Mouse (Mus musculus) intestine, embryonic 15.5 days (tissue): ENCODE results near the gene Krt17. TPM values are rescaled to one million over a fixed set of nuclear protein-coding genes. Genes with fewer than 3 reads are reported as not detected.

Experiments
- ATAC-seq: fragments of 200-750 bp; cut with Nextera tagmentation; 2 replicates; pipeline ENCODE4 v1.8.0; 2017; ENCODE audit warnings: moderate TSS enrichment, moderate library complexity
- H3K27ac ChIP-seq: fragments of 300-500 bp; sonication (generic); 2 replicates; pipeline ENCODE4 v1.5.1; 2015; ENCODE audit warnings: mild to moderate bottlenecking, inconsistent platforms
- H3K27me3 ChIP-seq: fragments of 300-500 bp; sonication (generic); replicated peaks from 2 replicates; pipeline ENCODE4 v1.6.1; 2015; ENCODE audit warnings: inconsistent platforms
- H3K36me3 ChIP-seq: fragments of 300-500 bp; sonication (generic); 2 replicates; pipeline ENCODE4 v1.6.1; 2015; ENCODE audit warnings: inconsistent platforms
- H3K4me1 ChIP-seq: fragments of 300-500 bp; sonication (generic); replicated peaks from 2 replicates; pipeline ENCODE4 v1.6.1; 2015; ENCODE audit warnings: inconsistent platforms
- H3K4me2 ChIP-seq: fragments of 300-500 bp; sonication (generic); replicated peaks from 2 replicates; pipeline ENCODE4 v1.6.1; 2015; ENCODE audit warnings: mild to moderate bottlenecking, inconsistent platforms
- H3K4me3 ChIP-seq: fragments of 300-500 bp; sonication (generic); replicated peaks from 2 replicates; pipeline ENCODE4 v1.5.1; 2015; ENCODE audit warnings: inconsistent platforms
- H3K9ac ChIP-seq: fragments of 300-500 bp; sonication (generic); 2 replicates; pipeline ENCODE4 v1.6.1; 2015; ENCODE audit warnings: inconsistent platforms
- H3K9me3 ChIP-seq: fragments of 300-500 bp; sonication (generic); 2 replicates; pipeline ENCODE4 v1.6.1; 2016; ENCODE audit warnings: inconsistent platforms
- WGBS: fragments of 180-500 bp; shearing (Covaris S2); methylation state at CpG from one replicate; pipeline ENCODE4 v1.1.7; 2015; 5-methylcytosine and 5-hydroxymethylcytosine counted together
- polyA plus RNA-seq: library from polyadenylated mRNA; unstranded; fragments of >200 nt; fragmentation: Nextera tagmentation; extraction: Ambion mirVana; gene quantifications from 2 replicates; pipeline ENCODE4 v1.2.1, GENCODE M21; 2015

Gene Krt17
- polyA plus RNA-seq, 1 experiment from 2014 or later = 11.6 TPM

- H3K4me2 ChIP-seq = no peak overlapping the region
- no peaks in the 10 kb centered on the region for H3K27me3 ChIP-seq
- no peaks in the 10 kb centered on the region for H3K9me3 ChIP-seq
- H3K9ac ChIP-seq = no peak overlapping the region
- no peak overlapping the region for H3K4me3 ChIP-seq
- peaks cover 34% of the 10 kb centered on the region for H3K4me1 ChIP-seq
- ATAC-seq = 0 out of 2 replicates have a peak, but pooled peaks have one; percentile 15
- 0 out of 2 replicates have a peak overlapping the region, but pooled peaks have one; percentile 27 for H3K27ac ChIP-seq
- no peaks in the 10 kb centered on the region for H3K36me3 ChIP-seq
- WGBS = 61% methylated on average over 4 of the region's 4 CpGs
These were observed 24.2 kb upstream of the Krt17 start for GRCm38 (mm10) chr11:100284988-100285387.

GRCm38 (mm10) chr11:100282549-100282948 lies 21.7 kb upstream of the Krt17 start:
- WGBS = 25% methylated on average over 10 of the region's 10 CpGs
- Histone ChIP-seq H3K4me2 (no peak overlapping the region), H3K9me3 (no peaks in the 10 kb centered on the region), H3K4me1 (peaks cover 15% of the 10 kb centered on the region), H3K36me3 (no peaks in the 10 kb centered on the region), H3K27me3 (no peaks in the 10 kb centered on the region), H3K27ac (no peak overlapping the region), H3K4me3 (no peak overlapping the region), H3K9ac (no peak overlapping the region)
- ATAC-seq = no peak

GRCm38 (mm10) chr11:100281596-100282544 lies 21.0 kb upstream of the Krt17 start:
- no peaks in the 10 kb centered on the region for H3K36me3 ChIP-seq

GRCm38 (mm10) chr11:100278759-100279158 lies 17.9 kb upstream of the Krt17 start:
- 47% methylated on average over 5 of the region's 5 CpGs for WGBS
- Histone ChIP-seq H3K9me3 (no peaks in the 10 kb centered on the region), H3K4me2 (no peak overlapping the region), H3K4me3 (no peak overlapping the region), H3K27me3 (no peaks in the 10 kb centered on the region), H3K4me1 (0 out of 2 replicates have a peak, but pooled peaks cover 4% of the 10 kb centered on the region), H3K9ac (no peak overlapping the region), H3K36me3 (no peaks in the 10 kb centered on the region), H3K27ac (no peak overlapping the region)
- no peak for ATAC-seq

More at GRCm38 (mm10) chr11:100281596-100282544, 21.0 kb upstream of the Krt17 start:
- H3K27ac ChIP-seq = no peak overlapping the region
- 21% methylated on average over 11 of the region's 11 CpGs for WGBS
- H3K4me3 ChIP-seq = no peak overlapping the region
- peaks cover 9% of the 10 kb centered on the region; the same call in 1 of the 2 replicates for H3K4me1 ChIP-seq
- ATAC-seq = peak; percentile 28; the same call in 1 of the 2 replicates
- H3K27me3 ChIP-seq = no peaks in the 10 kb centered on the region
- no peaks in the 10 kb centered on the region for H3K9me3 ChIP-seq
- H3K9ac ChIP-seq = no peak overlapping the region
- no peak overlapping the region for H3K4me2 ChIP-seq

GRCm38 (mm10) chr11:100277726-100278480 lies 17.1 kb upstream of the Krt17 start:
- WGBS = 61% methylated on average over 15 of the region's 15 CpGs
- Histone ChIP-seq H3K27ac (no peak overlapping the region), H3K4me3 (no peak overlapping the region), H3K9ac (no peak overlapping the region), H3K27me3 (no peaks in the 10 kb centered on the region), H3K9me3 (no peaks in the 10 kb centered on the region), H3K36me3 (no peaks in the 10 kb centered on the region), H3K4me2 (no peak overlapping the region), H3K4me1 (0 out of 2 replicates have a peak, but pooled peaks cover 4% of the 10 kb centered on the region)
- ATAC-seq = no peak

- H3K9ac ChIP-seq = no peak overlapping the region
- ATAC-seq = no peak
- H3K36me3 ChIP-seq = no peaks in the 10 kb centered on the region
- 66% methylated on average over 5 of the region's 5 CpGs for WGBS
- no peak overlapping the region for H3K4me2 ChIP-seq
- H3K4me1 ChIP-seq = no peaks in the 10 kb centered on the region
- peaks cover 5% of the 10 kb centered on the region; the same call in 1 of the 2 replicates for H3K27me3 ChIP-seq
- H3K9me3 ChIP-seq = no peaks in the 10 kb centered on the region
- H3K4me3 ChIP-seq = no peak overlapping the region
- H3K27ac ChIP-seq = no peak overlapping the region
These were observed 14.6 kb upstream of the Krt17 start for GRCm38 (mm10) chr11:100275466-100275865.

- Histone ChIP-seq H3K27ac (no peak overlapping the region), H3K4me2 (no peak overlapping the region), H3K9ac (no peak overlapping the region), H3K9me3 (no peaks in the 10 kb centered on the region), H3K4me1 (no peaks in the 10 kb centered on the region), H3K4me3 (no peak overlapping the region), H3K36me3 (no peaks in the 10 kb centered on the region), H3K27me3 (peaks cover 5% of the 10 kb centered on the region; the same call in 1 of the 2 replicates)
- ATAC-seq = no peak
- 59% methylated on average over 7 of the region's 7 CpGs for WGBS
These were observed 13.9 kb upstream of the Krt17 start for GRCm38 (mm10) chr11:100274719-100275118.

GRCm38 (mm10) chr11:100271878-100272277 lies 11.0 kb upstream of the Krt17 start:
- H3K9ac ChIP-seq = no peak overlapping the region
- ATAC-seq = no peak
- no peak overlapping the region for H3K4me3 ChIP-seq
- WGBS = 85% methylated on average over 1 of the region's 1 CpGs
- H3K9me3 ChIP-seq = no peaks in the 10 kb centered on the region
- H3K4me2 ChIP-seq = no peak overlapping the region
- H3K27ac ChIP-seq = no peak overlapping the region
- no peaks in the 10 kb centered on the region for H3K4me1 ChIP-seq
- H3K27me3 ChIP-seq = peaks cover 5% of the 10 kb centered on the region; the same call in 1 of the 2 replicates
- H3K36me3 ChIP-seq = no peaks in the 10 kb centered on the region

- Histone ChIP-seq H3K36me3 (no peaks in the 10 kb centered on the region), H3K27ac (no peak within 1 kb of the TSS), H3K9ac (no peak within 1 kb of the TSS), H3K4me3 (no peak within 1 kb of the TSS), H3K4me2 (no peak within 1 kb of the TSS), H3K27me3 (peaks cover 5% of the 10 kb centered on the region; the same call in 1 of the 2 replicates), H3K4me1 (no peaks in the 10 kb centered on the region), H3K9me3 (no peaks in the 10 kb centered on the region)
- WGBS = 85% methylated on average over 7 of the region's 7 CpGs
- ATAC-seq = no peak
These were observed 9.0 kb upstream of the Krt17 start, which contains the start of gene Krt42 for GRCm38 (mm10) chr11:100269821-100270332. Krt42 (minus strand) TSS chr11:100269871.

GRCm38 (mm10) chr11:100262058-100262980 lies 1.5 kb upstream of the Krt17 start:
- Histone ChIP-seq H3K4me3 (no peak overlapping the region), H3K36me3 (no peaks in the 10 kb centered on the region), H3K27ac (no peak overlapping the region), H3K9me3 (no peaks in the 10 kb centered on the region), H3K9ac (no peak overlapping the region), H3K4me1 (no peaks in the 10 kb centered on the region), H3K27me3 (no peaks in the 10 kb centered on the region), H3K4me2 (no peak overlapping the region)
- 29% methylated on average over 13 of the region's 13 CpGs for WGBS
- no peak; the same call in 1 of the 2 replicates for ATAC-seq

GRCm38 (mm10) chr11:100261235-100261605 lies 391 bp upstream of the Krt17 start:
- H3K9ac ChIP-seq = no peak overlapping the region
- 81% methylated on average over 9 of the region's 9 CpGs for WGBS
- ATAC-seq = no peak
- H3K9me3 ChIP-seq = no peaks in the 10 kb centered on the region
- H3K36me3 ChIP-seq = no peaks in the 10 kb centered on the region
- no peak overlapping the region for H3K4me3 ChIP-seq
- H3K4me1 ChIP-seq = no peaks in the 10 kb centered on the region
- H3K27me3 ChIP-seq = no peaks in the 10 kb centered on the region
- H3K4me2 ChIP-seq = no peak overlapping the region
- H3K27ac ChIP-seq = no peak overlapping the region
